Mouse (Mus musculus) CH12.LX (cell line): Measurements from ENCODE around the gene Endou. TPM values are rescaled to one million over a fixed set of nuclear protein-coding genes. Genes with fewer than 3 reads are reported as not detected.

ENCODE experiments used
- DNase-seq: peaks from one replicate; pipeline ENCODE4 v3.0.0-alpha.2; 2013; ENCODE audit errors: extremely low read depth
- H3K27ac ChIP-seq: 2 replicates; pipeline ENCODE4 v1.5.1; 2012; ENCODE audit warnings: low read depth, mild to moderate bottlenecking, control low read depth, moderate library complexity; ENCODE audit not compliant: insufficient read depth
- H3K27me3 ChIP-seq: replicated peaks from 2 replicates; pipeline ENCODE3; 2012; ENCODE audit warnings: inconsistent platforms
- H3K36me3 ChIP-seq, 2 experiments: replicated peaks in 1 of 2; 2 replicates each; pipeline versions ENCODE3 to v1.6.1; 2012; ENCODE audit warnings: inconsistent platforms in 1 of 2, low read length in 1 of 2, mild to moderate bottlenecking in 1 of 2, mixed read lengths in 1 of 2, moderate library complexity in 1 of 2; ENCODE audit not compliant: control insufficient read depth in 1 of 2, insufficient read depth in 1 of 2
- H3K4me1 ChIP-seq, 2 experiments: 2 replicates each; pipeline ENCODE4 v1.6.1; 2012; ENCODE audit warnings: inconsistent platforms in 1 of 2, moderate library complexity in 1 of 2; ENCODE audit not compliant: insufficient read depth in 2 of 2, control insufficient read depth in 1 of 2
- H3K4me2 ChIP-seq: 2 replicates; pipeline ENCODE4 v1.6.1; 2012; ENCODE audit warnings: low read depth, mild to moderate bottlenecking, control low read depth; ENCODE audit not compliant: poor library complexity, insufficient read depth, severe bottlenecking
- H3K4me3 ChIP-seq, 3 experiments: fragments of 150-350 bp in 1 of 3; sonication (generic) in 1 of 3; replicated peaks in 1 of 3; 2 replicates each; pipeline versions ENCODE3 to v1.5.1; 2011 to 2012; ENCODE audit warnings: low read depth in 2 of 3, low read length in 2 of 3, mild to moderate bottlenecking in 2 of 3, moderate library complexity in 2 of 3, control low read depth in 1 of 3, improper control_type of control experiment in 1 of 3, inconsistent platforms in 1 of 3, mixed read lengths in 1 of 3; ENCODE audit not compliant: poor library complexity in 1 of 3
- H3K79me2 ChIP-seq: replicated peaks from 2 replicates; pipeline ENCODE4 v1.6.1; 2012; ENCODE audit warnings: mild to moderate bottlenecking, moderate library complexity; ENCODE audit not compliant: control insufficient read depth, poor library complexity, insufficient read depth, severe bottlenecking; ENCODE audit errors: extremely low read depth
- H3K9ac ChIP-seq: 2 replicates; pipeline ENCODE4 v1.6.1; 2012; ENCODE audit warnings: low read depth, mild to moderate bottlenecking, control low read depth, moderate library complexity; ENCODE audit not compliant: insufficient read depth
- H3K9me3 ChIP-seq: replicated peaks from 2 replicates; pipeline ENCODE3; 2012; ENCODE audit warnings: low read length, inconsistent platforms, mixed read lengths
- CHD1 ChIP-seq: IDR thresholded peaks from 2 replicates; pipeline ENCODE4 v1.6.1; 2012; ENCODE audit warnings: low read depth, low read length, improper control_type of control experiment, inconsistent platforms
- CTCF ChIP-seq, 2 experiments: IDR thresholded peaks in 1 of 2; conservative IDR thresholded peaks in 1 of 2; 2 replicates each; pipeline ENCODE4 v1.5.1; 2011 to 2012; ENCODE audit warnings: low read depth in 2 of 2, low read length in 2 of 2, improper control_type of control experiment in 1 of 2, inconsistent platforms in 1 of 2, mild to moderate bottlenecking in 1 of 2, moderate library complexity in 1 of 2
- E2F4 ChIP-seq: IDR thresholded peaks from 2 replicates; pipeline ENCODE4 v1.6.1; 2011; ENCODE audit warnings: low read depth, low read length, improper control_type of control experiment; ENCODE audit not compliant: insufficient replicate concordance
- ELF1 ChIP-seq: IDR thresholded peaks from 2 replicates; pipeline ENCODE4 v1.6.1; 2014; ENCODE audit warnings: low read depth, mild to moderate bottlenecking, inconsistent platforms, low read length, improper control_type of control experiment
- GABPA ChIP-seq: IDR thresholded peaks from 2 replicates; pipeline ENCODE4 v1.6.1; 2012; ENCODE audit warnings: low read depth, low read length, improper control_type of control experiment, inconsistent platforms; ENCODE audit not compliant: insufficient replicate concordance
- HCFC1 ChIP-seq: IDR thresholded peaks from 2 replicates; pipeline ENCODE4 v1.6.1; 2012; ENCODE audit warnings: low read depth, mild to moderate bottlenecking, inconsistent platforms, low read length, improper control_type of control experiment
- JUN ChIP-seq: IDR thresholded peaks from 2 replicates; pipeline ENCODE4 v1.6.1; 2011; ENCODE audit warnings: low read depth, mild to moderate bottlenecking, low read length, improper control_type of control experiment, moderate library complexity; ENCODE audit not compliant: insufficient read depth
- JUND ChIP-seq: conservative IDR thresholded peaks from 2 replicates; pipeline ENCODE4 v1.6.1; 2011; ENCODE audit warnings: low read depth, low read length, improper control_type of control experiment
- MAFK ChIP-seq: IDR thresholded peaks from 2 replicates; pipeline ENCODE4 v1.6.1; 2011; ENCODE audit warnings: low read length, improper control_type of control experiment; ENCODE audit not compliant: insufficient replicate concordance
- MAX ChIP-seq: IDR thresholded peaks from 2 replicates; pipeline ENCODE4 v1.6.1; 2011; ENCODE audit warnings: low read length, improper control_type of control experiment
- MEF2A ChIP-seq: IDR thresholded peaks from 2 replicates; pipeline ENCODE4 v1.6.1; 2014; ENCODE audit warnings: low read depth, mild to moderate bottlenecking, inconsistent platforms, low read length, improper control_type of control experiment, borderline replicate concordance
- NRF1 ChIP-seq: IDR thresholded peaks from 2 replicates; pipeline ENCODE4 v1.6.1; 2014; ENCODE audit warnings: low read depth, mild to moderate bottlenecking, inconsistent platforms, low read length, improper control_type of control experiment, moderate library complexity
- PAX5 ChIP-seq: IDR thresholded peaks from 2 replicates; pipeline ENCODE4 v1.6.1; 2012; ENCODE audit warnings: low read length, inconsistent platforms, mixed read lengths
- RAD21 ChIP-seq: IDR thresholded peaks from 2 replicates; pipeline ENCODE4 v1.6.1; 2011; ENCODE audit warnings: low read depth, mild to moderate bottlenecking, low read length, improper control_type of control experiment, moderate library complexity
- RCOR1 ChIP-seq: conservative IDR thresholded peaks from 2 replicates; pipeline ENCODE4 v1.6.1; 2012; ENCODE audit warnings: low read depth, mild to moderate bottlenecking, inconsistent platforms, low read length, improper control_type of control experiment
- SIN3A ChIP-seq: IDR thresholded peaks from 2 replicates; pipeline ENCODE4 v1.6.1; 2012; ENCODE audit warnings: low read length, improper control_type of control experiment, inconsistent platforms
- SMC3 ChIP-seq: IDR thresholded peaks from 2 replicates; pipeline ENCODE4 v1.6.1; 2011; ENCODE audit warnings: low read depth, low read length, improper control_type of control experiment
- TCF12 ChIP-seq: IDR thresholded peaks from 2 replicates; pipeline ENCODE4 v1.6.1; 2014; ENCODE audit warnings: low read depth, mild to moderate bottlenecking, inconsistent platforms, low read length, improper control_type of control experiment
- USF1 ChIP-seq: IDR thresholded peaks from 2 replicates; pipeline ENCODE4 v1.6.1; 2014; ENCODE audit warnings: low read depth, mild to moderate bottlenecking, inconsistent platforms, low read length, improper control_type of control experiment
- ZC3H11A ChIP-seq: IDR thresholded peaks from 2 replicates; pipeline ENCODE4 v1.6.1; 2012; ENCODE audit warnings: low read depth, mild to moderate bottlenecking, inconsistent platforms, low read length, improper control_type of control experiment
- ZNF384 ChIP-seq: IDR thresholded peaks from 2 replicates; pipeline ENCODE4 v1.6.1; 2012; ENCODE audit warnings: low read depth, low read length, improper control_type of control experiment, inconsistent platforms
- dilution Hi-C: fragments of 300-500 bp; cut with MboI; formaldehyde crosslinking; loops from 2 replicates; pipeline ENCODE4 v1.14.3; 2020; ENCODE audit warnings: low sequenced_read_pairs; ENCODE audit not compliant: extremely low pct_unique_long_range_greater_than_20kb, extremely low pct_ligation_motif_present
- in situ Hi-C: fragments of 300-500 bp; cut with MboI; formaldehyde crosslinking; loops from 3 replicates; pipeline ENCODE4 v1.14.3; 2019; ENCODE audit warnings: low sequenced_read_pairs, low pct_ligation_motif_present, low pct_unique_long_range_greater_than_20kb, mixed read lengths
- polyA plus RNA-seq: library from polyadenylated mRNA; unstranded; fragments of >175 nt; gene quantifications from 2 replicates; pipeline ENCODE4 v1.2.1, GENCODE M21; 2012; ENCODE audit warnings: low read depth; ENCODE audit not compliant: insufficient read length
- total RNA-seq, 2 experiments: library from RNA; depleted of rRNA; stranded (reverse); fragments of 300-350 nt in 1 of 2; fragments of >200 nt in 1 of 2; gene quantifications; 2 replicates each; pipeline ENCODE4 v1.2.3; 2012 to 2014

The Endou gene
- total and polyA plus RNA-seq, 3 experiments = 49.5 to 66.9 (median 64.0) TPM

GRCm38 (mm10) chr15:97776514-97776913, 45.4 kb upstream of the Endou start:
- Histone ChIP-seq H3K9ac (no peak overlapping the region; the same call in 1 of the 2 replicates), H3K4me3 (no peak overlapping the region), H3K9me3 (no peaks in the 10 kb centered on the region), H3K4me2 (0 out of 2 replicates have a peak overlapping the region, but pooled peaks have one; percentile 18), H3K4me1 (peaks cover 12 to 49% of the 10 kb centered on the region in 2 experiments), H3K27ac (no peak overlapping the region), H3K36me3 (no peaks in the 10 kb centered on the region), H3K79me2 (no peaks in the 10 kb centered on the region), H3K27me3 (peaks cover 2% of the 10 kb centered on the region)
- no peak for TF ChIP-seq CHD1
- TF ChIP-seq RAD21 = peak; percentile 96
- TF ChIP-seq HCFC1 = peak; percentile 36; the same call in 1 of the 2 replicates
- TF ChIP-seq ZNF384 = no peak
- peak; percentile 32; the same call in 1 of the 2 replicates for TF ChIP-seq NRF1
- TF ChIP-seq TCF12 = 0 out of 2 replicates have a peak, but pooled peaks have one; percentile 19
- peak; percentile 97 for TF ChIP-seq SMC3
- TF ChIP-seq MEF2A = 0 out of 2 replicates have a peak, but pooled peaks have one; percentile 29
- no peak for TF ChIP-seq JUN
- no peak for TF ChIP-seq ELF1
- peak; percentile 82 for TF ChIP-seq ZC3H11A
- peak; percentile 27; the same call in 1 of the 2 replicates for TF ChIP-seq MAFK
- peak; percentile 90 to 92 for TF ChIP-seq CTCF (conservative IDR thresholded peaks at IDR 0.05 in 1 of 2, IDR thresholded peaks at IDR 0.05 in 1 of 2; ENCODE audit: low read depth in 2 of 2, low read length in 2 of 2)
- in situ Hi-C loops (loop anchor here (5.0 kb wide), 1 partner anchor 59 kb away; no protein-coding TSS in a partner anchor), dilution Hi-C loops (loop anchor here (25.0 kb wide), 1 partner anchor 186 kb away; the partner anchor contains the start of gene Tmem106c)
- DNase-seq = peak; percentile 80

DNA sequence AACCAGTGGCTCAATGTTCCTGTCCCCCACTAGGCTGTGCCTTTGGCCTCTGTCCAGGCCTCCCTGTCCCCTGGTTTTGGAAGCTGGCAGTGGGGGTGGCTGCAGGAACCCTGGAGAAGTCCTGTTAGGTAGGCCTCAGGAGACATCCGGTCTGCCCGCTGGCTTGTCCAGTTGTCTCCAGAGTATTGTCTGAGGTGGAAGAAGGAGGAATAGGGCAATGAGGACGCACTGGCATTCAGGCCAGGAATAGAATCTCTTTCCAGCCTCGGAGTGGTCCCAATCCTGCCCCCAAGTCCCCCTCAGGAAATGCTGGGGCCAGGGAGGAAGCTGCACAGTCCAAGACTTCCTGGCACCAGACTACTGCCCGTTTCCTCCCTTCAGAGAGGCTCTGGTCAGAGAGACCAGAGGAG, 42.8 kb upstream of the Endou start:
- H3K36me3 ChIP-seq = no peaks in the 10 kb centered on the region
- no peak overlapping the region for H3K4me3 ChIP-seq
- H3K27ac ChIP-seq = no peak overlapping the region
- dilution Hi-C loops (no loop called here), in situ Hi-C loops (no loop called here)
- H3K27me3 ChIP-seq = peaks cover 9% of the 10 kb centered on the region
- H3K79me2 ChIP-seq = no peaks in the 10 kb centered on the region
- H3K4me1 ChIP-seq = peaks cover 8 to 30% of the 10 kb centered on the region in 2 experiments
- no peak overlapping the region for H3K9ac ChIP-seq
- no peak for DNase-seq
- no peaks in the 10 kb centered on the region for H3K9me3 ChIP-seq
- no peak overlapping the region for H3K4me2 ChIP-seq
- TF ChIP-seq PAX5 (no peak), GABPA (no peak), E2F4 (no peak), JUND (no peak), ZC3H11A (no peak), RCOR1 (no peak), SIN3A (no peak), CHD1 (no peak), NRF1 (no peak), ELF1 (no peak), MAX (no peak), SMC3 (no peak), USF1 (no peak), JUN (no peak)
